Mouse (Mus musculus) thymus, postnatal 25 days (tissue): Measurements from ENCODE around the gene Kcp.

ENCODE experiments used
- DNase-seq: peaks from one replicate; pipeline ENCODE4 v3.0.0; 2022

Gene Kcp

DNA sequence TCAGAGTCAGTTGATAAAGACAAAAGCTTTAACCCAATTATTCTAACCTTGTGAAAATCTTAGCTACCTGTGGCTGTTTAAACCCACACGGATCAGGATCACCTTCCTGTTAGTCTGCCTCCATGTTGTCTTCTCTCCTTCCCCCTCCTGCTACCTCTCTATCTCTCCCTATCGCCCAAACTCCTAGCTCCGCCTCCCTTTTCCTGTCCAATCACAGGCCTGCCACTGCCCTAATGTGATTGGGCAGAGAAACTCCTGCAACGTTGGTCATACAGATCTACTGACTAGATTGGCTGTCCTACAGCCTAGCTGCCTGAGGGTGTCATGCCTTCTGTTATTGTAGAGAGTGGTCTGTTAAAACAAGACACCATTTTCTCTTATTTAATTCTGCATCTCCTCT lies 57.9 kb downstream of the Kcp start:
- no peak for DNase-seq

DNA sequence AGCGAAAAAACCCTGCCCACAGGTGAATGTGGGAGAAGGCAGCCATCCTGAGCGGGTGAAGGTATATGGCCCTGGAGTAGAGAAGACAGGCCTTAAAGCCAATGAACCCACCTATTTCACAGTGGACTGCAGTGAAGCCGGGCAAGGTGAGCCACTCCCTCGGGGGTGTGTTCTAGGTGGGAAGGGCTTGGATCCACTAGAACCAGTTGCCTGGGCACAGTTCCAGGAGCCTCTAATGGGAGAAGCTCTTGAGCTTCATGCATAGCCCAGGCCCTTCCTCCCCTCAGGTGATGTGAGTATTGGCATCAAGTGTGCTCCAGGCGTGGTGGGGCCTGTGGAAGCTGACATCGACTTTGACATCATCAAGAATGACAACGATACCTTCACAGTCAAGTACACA lies 62.4 kb downstream of the Kcp start:
- DNase-seq, result no peak

DNA sequence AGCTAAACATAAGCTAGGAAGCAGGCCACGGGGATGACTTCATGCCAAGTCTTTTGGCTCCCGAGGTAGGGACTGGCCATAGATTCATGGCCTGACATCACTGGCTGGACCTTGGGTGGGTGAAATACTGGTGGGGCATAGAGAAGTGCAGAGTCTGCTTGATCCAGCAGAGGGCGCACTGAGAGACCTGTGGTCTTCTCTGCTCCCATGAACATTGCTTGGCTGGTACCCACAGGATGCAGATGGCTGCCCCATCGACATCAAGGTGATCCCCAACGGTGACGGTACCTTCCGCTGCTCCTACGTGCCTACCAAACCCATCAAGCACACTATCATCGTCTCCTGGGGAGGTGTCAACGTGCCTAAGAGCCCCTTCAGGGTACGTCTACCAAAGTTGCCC lies 63.0 kb downstream of the Kcp start:
- peak; percentile 43 for DNase-seq

- no peak for DNase-seq
Measured at GRCm38 (mm10) chr6:29439789-29440188, 68.0 kb downstream of the Kcp start.

GRCm38 (mm10) chr6:29439251-29439650 lies 68.5 kb downstream of the Kcp start:
- DNase-seq, result no peak

- DNase-seq, result no peak
Measured at GRCm38 (mm10) chr6:29436461-29436934, 71.3 kb downstream of the Kcp start.

- DNase-seq, result no peak
Measured at GRCm38 (mm10) chr6:29435940-29436451, 71.8 kb downstream of the Kcp start.

DNA sequence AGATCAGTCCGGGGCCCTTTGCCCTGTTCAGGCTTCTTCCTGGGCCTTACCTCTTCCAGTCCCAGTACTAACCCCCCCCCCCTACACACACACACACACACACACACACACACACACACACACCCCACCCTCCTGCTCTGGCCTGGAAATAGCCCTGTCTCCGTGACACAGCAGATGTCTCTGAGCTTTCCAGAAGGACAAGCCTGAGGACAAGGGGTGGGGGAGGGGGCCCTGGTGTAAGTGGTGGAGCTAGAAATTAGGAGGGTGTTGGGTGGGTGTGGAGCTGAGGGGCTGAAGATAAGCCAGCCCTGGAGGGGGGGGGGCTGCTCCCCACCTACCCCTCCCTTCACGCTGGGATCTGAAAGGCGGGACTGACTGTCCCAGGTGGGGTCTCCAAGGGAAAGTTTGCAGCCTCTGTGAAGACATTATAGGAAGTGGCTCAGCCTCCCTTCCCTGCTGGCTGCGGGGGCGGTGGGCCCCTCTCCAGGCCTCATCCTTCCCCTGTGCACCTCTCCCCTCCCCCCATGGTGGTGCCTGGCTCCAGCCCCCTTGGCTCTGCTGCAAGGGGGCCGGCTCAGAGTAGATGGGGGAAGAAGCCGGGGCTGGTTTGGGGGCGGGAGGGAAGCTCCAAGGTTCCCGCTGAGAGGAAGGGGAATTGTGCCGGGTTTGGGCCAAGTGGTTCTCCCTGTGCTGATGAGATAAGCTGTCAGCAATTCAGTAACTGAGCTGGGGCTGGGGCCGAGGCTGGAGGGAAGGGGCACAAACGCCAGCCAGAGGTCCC lies 72.7 kb downstream of the Kcp start:
- DNase-seq, result no peak

GRCm38 (mm10) chr6:29433804-29434795 lies 73.7 kb downstream of the Kcp start:
- DNase-seq, result no peak

DNA sequence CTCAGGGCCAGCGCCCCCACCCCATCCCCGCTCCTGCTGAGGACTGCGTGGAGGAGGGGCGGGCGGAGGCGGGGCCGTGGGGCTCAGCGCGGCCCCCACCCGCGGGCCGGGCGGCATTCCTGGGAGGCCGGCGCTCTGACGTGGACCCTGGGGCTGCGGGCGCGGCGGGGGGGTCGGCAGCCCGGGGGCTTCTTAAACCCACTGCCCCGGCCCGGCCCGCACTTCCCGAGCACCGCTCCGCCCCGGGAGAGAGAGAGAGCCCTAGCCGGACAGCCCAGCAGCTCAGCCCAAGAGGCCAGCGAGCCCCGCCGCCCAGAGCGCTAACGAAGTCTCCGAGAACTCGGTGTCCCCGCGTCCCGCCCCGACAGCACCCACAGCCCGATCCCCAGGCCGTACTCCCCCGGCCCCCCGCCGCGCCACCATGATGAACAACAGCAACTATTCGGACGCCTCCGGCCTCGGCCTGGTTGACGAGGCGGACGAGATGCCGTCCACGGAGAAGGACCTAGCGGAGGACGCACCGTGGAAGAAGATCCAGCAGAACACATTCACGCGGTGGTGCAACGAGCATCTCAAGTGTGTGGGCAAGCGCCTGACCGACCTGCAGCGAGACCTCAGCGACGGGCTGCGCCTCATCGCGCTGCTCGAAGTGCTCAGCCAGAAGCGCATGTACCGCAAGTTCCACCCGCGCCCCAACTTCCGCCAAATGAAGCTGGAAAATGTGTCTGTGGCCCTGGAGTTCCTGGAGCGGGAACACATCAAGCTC lies 74.5 kb downstream of the Kcp start, which contains the start of gene Flnc:
Gene Flnc (plus strand): TSS at position 219 of the 766 bp plus-strand sequence.
- DNase-seq, result no peak

GRCm38 (mm10) chr6:29432676-29433037 lies 75.1 kb downstream of the Kcp start:
- DNase-seq, result no peak

GRCm38 (mm10) chr6:29432156-29432555 lies 75.6 kb downstream of the Kcp start:
- no peak for DNase-seq

DNA sequence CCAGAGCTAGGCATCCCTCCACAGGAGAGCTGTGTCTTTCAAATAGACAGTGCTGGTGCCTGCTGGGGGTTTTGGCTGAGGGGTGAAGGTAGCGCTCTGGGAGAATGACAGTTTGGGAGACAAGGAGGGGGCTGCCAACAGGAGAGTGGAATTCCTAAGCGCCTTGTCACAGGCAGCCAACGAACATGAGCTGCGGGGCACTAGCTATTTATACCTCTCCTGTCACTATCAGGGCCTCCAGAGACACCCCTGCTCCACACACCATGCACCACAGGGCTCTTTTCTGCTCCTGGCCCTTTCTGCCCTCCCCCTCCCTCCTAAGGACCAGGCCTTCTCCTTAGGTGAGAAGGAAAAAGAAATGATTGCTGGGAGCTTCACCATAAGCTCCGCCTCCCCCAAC lies 76.3 kb downstream of the Kcp start:
- no peak for DNase-seq

DNA sequence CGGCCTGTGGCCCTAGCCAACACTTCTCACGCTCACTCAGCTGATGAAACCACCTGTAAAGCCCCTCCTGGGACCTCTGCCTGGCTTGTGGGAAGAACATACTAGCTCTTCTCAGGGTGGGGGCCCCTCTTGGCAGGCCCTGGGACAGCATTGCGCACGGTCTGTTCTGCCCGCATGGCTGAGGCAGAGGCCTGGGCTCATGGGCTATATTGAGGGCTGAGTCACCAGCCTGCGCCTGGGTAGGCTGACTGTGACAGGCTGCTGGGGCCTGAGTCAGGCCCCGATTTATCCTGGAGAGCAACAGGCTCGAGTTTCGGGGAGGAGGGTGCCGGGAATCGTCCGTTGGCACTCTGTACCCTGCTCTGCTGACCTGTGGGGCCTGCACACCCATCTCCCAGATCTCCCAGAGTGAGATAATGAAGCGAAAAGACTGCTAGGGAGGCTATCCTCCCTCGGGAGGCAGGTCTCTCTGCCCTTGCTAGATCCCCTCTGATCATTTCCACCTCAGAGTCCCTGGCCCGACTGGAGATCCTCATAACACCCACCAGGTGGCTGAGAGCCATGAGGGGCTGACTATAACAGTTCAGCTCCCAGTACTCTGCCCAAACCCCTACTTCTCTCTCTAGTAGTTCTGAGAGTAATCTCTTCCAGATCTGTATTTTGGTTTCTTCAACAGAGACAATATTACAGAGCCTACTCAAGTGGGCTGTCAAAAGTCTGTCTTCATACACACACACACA lies 76.9 kb downstream of the Kcp start:
- DNase-seq, result no peak

DNA sequence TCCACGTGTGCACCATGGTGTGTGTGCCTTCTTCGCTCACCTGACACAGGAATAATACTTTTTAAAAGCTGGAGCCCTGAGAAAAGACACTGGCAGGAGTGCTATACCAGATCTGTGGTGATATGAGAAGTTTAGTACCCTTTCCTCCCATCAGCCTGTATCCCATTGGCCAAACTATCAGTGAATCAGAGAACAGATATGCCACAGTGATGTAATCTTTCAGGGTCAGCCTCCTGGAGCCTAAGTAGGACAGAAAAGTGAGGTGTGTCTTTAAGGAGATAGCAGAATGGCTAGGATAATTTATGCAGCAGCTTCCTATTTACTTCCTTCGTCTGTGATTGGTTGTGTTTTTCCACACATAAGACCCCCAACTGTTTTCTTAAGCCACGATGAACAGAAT lies 79.6 kb downstream of the Kcp start:
- DNase-seq, result no peak

DNA sequence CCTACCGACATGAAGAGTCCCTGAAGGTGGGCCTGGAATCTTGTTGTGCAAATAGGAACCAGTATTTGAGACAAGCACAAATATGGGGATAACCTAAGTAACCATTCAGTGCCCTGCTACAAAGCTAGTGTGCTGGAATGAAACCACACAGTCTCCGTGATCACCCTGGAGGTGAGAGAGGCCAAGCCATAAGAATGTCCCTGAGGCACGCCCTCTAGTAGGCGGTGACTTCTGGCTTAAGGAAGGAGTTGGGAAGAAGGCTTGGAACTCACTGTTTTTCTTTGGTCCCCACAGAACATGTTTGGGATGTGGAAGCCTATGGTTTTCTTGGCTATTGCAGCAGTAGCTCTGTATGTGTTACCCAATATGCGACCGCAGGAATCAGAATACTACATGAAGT lies 81.4 kb downstream of the Kcp start:
- no peak for DNase-seq

GRCm38 (mm10) chr6:29425118-29425517 lies 82.6 kb downstream of the Kcp start:
- no peak for DNase-seq
